Mouse (Mus musculus) cortical plate, adult 2 months (tissue): Measurements from ENCODE around the gene Ptprn2. TPM values are rescaled to one million over a fixed set of nuclear protein-coding genes. Genes with fewer than 3 reads are reported as not detected.
A peak's percentile ranks its signal among the peaks of the same experiment; 100 is the strongest.

ENCODE experiments used
- H3K27ac ChIP-seq: fragments of 200-500 bp; 2 replicates; pipeline ENCODE4 v1.5.1; 2012; ENCODE audit warnings: low read length, control low read depth, inconsistent platforms; ENCODE audit not compliant: insufficient read depth
- H3K4me1 ChIP-seq: fragments of 200-500 bp; 2 replicates; pipeline ENCODE4 v1.6.1; 2011; ENCODE audit warnings: low read length; ENCODE audit not compliant: control insufficient read depth, insufficient read depth
- H3K4me3 ChIP-seq: fragments of 200-500 bp; 2 replicates; pipeline ENCODE4 v1.5.1; 2011; ENCODE audit warnings: mild to moderate bottlenecking, low read length, control low read depth; ENCODE audit not compliant: insufficient read depth
- CTCF ChIP-seq: fragments of 200-500 bp; IDR thresholded peaks from 2 replicates; pipeline ENCODE4 v1.5.1; 2011; ENCODE audit warnings: mild to moderate bottlenecking, control low read depth, low read length; ENCODE audit not compliant: insufficient read depth; ENCODE audit errors: extremely low read depth
- POLR2A ChIP-seq: fragments of 200-500 bp; IDR thresholded peaks from 2 replicates; pipeline ENCODE4 v1.6.1; 2011; ENCODE audit warnings: mild to moderate bottlenecking, low read length, control low read depth; ENCODE audit not compliant: insufficient read depth; ENCODE audit errors: extremely low read depth
- polyA plus RNA-seq: library from polyadenylated mRNA; depleted of rRNA; stranded (reverse); fragments of >200 nt; gene quantifications from 2 replicates; pipeline ENCODE4 v1.2.3, GENCODE M21; 2012

Ptprn2 gene
- polyA plus RNA-seq, 1 experiment = 165 TPM

- Histone ChIP-seq H3K4me1 (peaks cover 4% of the 10 kb centered on the region), H3K27ac (no peak overlapping the region), H3K4me3 (no peak overlapping the region)
- TF ChIP-seq POLR2A (no peak), CTCF (no peak)
Observed at GRCm38 (mm10) chr12:116968215-116968939, 482.9 kb downstream of the Ptprn2 start.

GRCm38 (mm10) chr12:116975547-116975946 lies 490.0 kb downstream of the Ptprn2 start:
- TF ChIP-seq CTCF (no peak), POLR2A (no peak)
- H3K4me3 ChIP-seq = no peak overlapping the region

GRCm38 (mm10) chr12:116976981-116977380 lies 491.5 kb downstream of the Ptprn2 start:
- Histone ChIP-seq H3K4me1 (no peaks in the 10 kb centered on the region), H3K27ac (no peak overlapping the region), H3K4me3 (no peak overlapping the region)
- no peak for TF ChIP-seq CTCF
- no peak for TF ChIP-seq POLR2A

More at GRCm38 (mm10) chr12:116975547-116975946, 490.0 kb downstream of the Ptprn2 start:
- Histone ChIP-seq H3K4me1 (no peaks in the 10 kb centered on the region), H3K27ac (no peak overlapping the region)

- Histone ChIP-seq H3K4me3 (no peak overlapping the region), H3K27ac (no peak overlapping the region), H3K4me1 (no peaks in the 10 kb centered on the region)
- no peak for TF ChIP-seq POLR2A
- TF ChIP-seq CTCF = peak; percentile 47
Observed at GRCm38 (mm10) chr12:116978201-116978600, 492.7 kb downstream of the Ptprn2 start.

DNA sequence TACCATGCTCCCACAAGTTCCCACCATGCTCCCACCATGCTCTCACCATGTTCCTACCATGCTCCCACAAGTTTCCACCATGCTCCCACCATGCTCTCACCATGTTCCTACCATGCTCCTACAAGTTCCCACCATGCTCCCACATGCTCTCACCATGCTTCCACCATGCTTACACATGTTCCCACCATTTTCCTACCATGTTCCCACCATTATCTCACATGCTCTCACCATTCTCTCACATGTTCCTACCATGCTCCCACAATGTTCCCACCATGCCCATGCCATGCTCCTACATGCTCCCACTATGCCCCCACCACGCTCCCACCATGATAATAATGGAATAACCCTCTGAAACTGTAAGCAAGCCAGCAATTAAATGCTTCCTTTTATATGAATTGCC lies 495.8 kb downstream of the Ptprn2 start:
- Histone ChIP-seq H3K27ac (no peak overlapping the region), H3K4me1 (no peaks in the 10 kb centered on the region), H3K4me3 (no peak overlapping the region)
- TF ChIP-seq CTCF = no peak
- TF ChIP-seq POLR2A = no peak

DNA sequence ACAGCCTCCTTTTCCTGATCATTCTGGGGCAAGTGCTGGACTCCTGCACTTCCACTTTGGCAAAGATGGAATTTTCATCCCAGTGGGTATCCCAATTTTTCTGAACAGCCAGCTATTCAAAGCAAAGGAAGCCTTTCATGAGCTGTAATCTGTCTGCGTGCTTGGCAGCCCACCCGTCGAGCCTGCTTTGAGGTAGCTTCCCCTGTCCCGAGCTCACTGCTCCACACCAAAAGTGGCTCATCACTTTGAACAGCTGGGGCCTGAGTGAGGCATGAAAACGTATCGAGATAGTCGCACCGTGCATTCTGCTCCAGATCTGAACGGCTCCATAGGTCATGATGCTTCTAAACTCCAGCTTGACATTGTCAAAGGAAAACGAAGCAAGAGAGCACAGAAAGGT lies 503.6 kb downstream of the Ptprn2 start:
- TF ChIP-seq POLR2A (no peak), CTCF (no peak)
- H3K4me1 ChIP-seq = no peaks in the 10 kb centered on the region; the same call in 1 of the 2 replicates
- no peak overlapping the region for H3K27ac ChIP-seq
- H3K4me3 ChIP-seq = no peak overlapping the region

- Histone ChIP-seq H3K27ac (no peak overlapping the region), H3K4me1 (peaks cover 4% of the 10 kb centered on the region; the same call in 1 of the 2 replicates), H3K4me3 (no peak overlapping the region)
- TF ChIP-seq CTCF (no peak), POLR2A (no peak)
Observed at GRCm38 (mm10) chr12:117001546-117002148, 516.1 kb downstream of the Ptprn2 start.

DNA sequence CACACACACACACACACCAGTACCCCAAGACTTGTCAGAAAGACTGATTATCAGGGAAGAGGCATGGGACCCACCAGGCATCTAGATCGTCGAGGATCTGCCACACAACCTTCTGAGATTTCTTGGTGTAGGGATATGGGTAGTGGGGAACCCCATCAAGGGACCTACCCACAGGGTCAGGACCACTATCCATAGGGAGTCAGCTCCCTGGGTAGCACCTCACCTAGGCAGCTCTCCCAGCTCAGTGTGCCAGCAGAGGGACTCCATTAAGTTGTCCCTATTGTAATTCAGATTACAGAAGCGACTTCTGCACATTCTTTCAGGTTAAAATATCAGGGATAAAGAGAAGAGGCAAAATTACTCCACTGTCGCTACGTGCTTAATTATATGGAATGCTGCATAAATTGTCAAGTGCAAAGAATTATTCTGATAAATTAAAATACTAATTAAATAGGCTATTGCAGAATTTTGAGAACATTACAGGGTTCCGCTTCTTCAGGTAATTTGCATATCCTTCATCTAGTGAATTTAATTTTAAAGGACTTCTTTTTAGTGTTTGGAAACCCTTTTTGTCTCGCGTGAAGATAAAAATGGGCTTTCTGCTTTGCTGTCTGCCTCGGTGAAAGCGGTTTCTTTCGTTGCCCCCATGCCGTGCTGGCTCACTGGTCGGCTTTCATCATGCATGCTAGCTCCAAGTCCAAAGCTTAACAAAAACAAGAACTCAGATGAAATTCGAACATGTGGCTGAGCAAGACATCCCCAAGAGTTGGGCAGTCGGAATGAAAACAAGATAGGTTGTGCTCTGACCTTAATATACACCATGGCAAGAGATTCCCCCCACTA lies 531.5 kb downstream of the Ptprn2 start:
- no peaks in the 10 kb centered on the region; the same call in 1 of the 2 replicates for H3K4me1 ChIP-seq
- no peak overlapping the region for H3K27ac ChIP-seq
- H3K4me3 ChIP-seq = no peak overlapping the region
- no peak for TF ChIP-seq CTCF
- TF ChIP-seq POLR2A = no peak

DNA sequence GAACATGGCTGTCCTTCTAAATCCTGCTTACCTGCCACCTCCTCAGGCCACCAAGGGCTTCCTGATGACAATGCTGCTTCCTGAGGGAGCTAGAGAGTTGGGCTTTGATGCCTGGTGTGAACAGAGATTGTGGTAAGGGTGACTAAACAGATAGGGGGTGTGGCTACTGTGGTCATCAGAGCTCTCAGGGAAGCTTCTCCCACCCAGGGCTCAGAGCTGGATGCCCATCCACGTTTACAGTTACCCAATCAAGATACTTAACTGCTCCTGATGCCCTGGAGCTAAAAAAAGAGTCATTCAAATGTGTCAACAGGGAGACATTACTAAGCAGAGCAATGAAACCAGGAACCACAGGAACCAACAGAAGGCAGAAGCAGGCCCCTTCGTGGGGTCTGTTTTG lies 532.4 kb downstream of the Ptprn2 start:
- TF ChIP-seq POLR2A (no peak), CTCF (no peak)
- H3K4me1 ChIP-seq = no peaks in the 10 kb centered on the region; the same call in 1 of the 2 replicates
- no peak overlapping the region for H3K4me3 ChIP-seq
- no peak overlapping the region for H3K27ac ChIP-seq
